Mouse (Mus musculus): ENCODE results near the gene Pknox1. TPM values are rescaled to one million over a fixed set of nuclear protein-coding genes. Genes with fewer than 3 reads are reported as not detected.

Pknox1 gene
- polyA plus RNA-seq, 1 experiment = 52.9 TPM

GRCm38 (mm10) chr17:31609895-31610294 lies 45.4 kb downstream of the Pknox1 start:
- 0 out of 2 replicates have a peak, but pooled peaks cover 2% of the 10 kb centered on the region for H3K36me3 ChIP-seq (ENCODE audit: control insufficient read depth, insufficient read depth, low read length, poor library complexity, severe bottlenecking)
- no peaks in the 10 kb centered on the region for H3K9me3 ChIP-seq (replicated peaks; ENCODE audit: control insufficient read depth, insufficient read depth, low read length, poor library complexity, severe bottlenecking)
- no peaks in the 10 kb centered on the region for H3K4me1 ChIP-seq (ENCODE audit: control insufficient read depth, insufficient read depth, low read length)
- no peaks in the 10 kb centered on the region for H3K27me3 ChIP-seq (ENCODE audit: control insufficient read depth, insufficient read depth, low read length, poor library complexity, severe bottlenecking)
- no peak for TF ChIP-seq EP300 (IDR thresholded peaks at IDR 0.05; ENCODE audit: insufficient read depth, low read depth, low read length)
- TF ChIP-seq POLR2A (IDR thresholded peaks at IDR 0.05; ENCODE audit: insufficient read depth, low read length) = no peak
- no peak for TF ChIP-seq CTCF (IDR thresholded peaks at IDR 0.05; ENCODE audit: low read depth, low read length)
- no peak overlapping the region for H3K4me3 ChIP-seq (ENCODE audit: low read depth, low read length)
- no peak overlapping the region for H3K9ac ChIP-seq (ENCODE audit: low read depth, poor library complexity, severe bottlenecking)
- H3K27ac ChIP-seq (ENCODE audit: insufficient read depth, low read length) = no peak overlapping the region

GRCm38 (mm10) chr17:31613086-31613755 lies 48.7 kb downstream of the Pknox1 start:
- no peaks in the 10 kb centered on the region for H3K9me3 ChIP-seq (replicated peaks; ENCODE audit: control insufficient read depth, insufficient read depth, low read length, poor library complexity, severe bottlenecking)
- no peaks in the 10 kb centered on the region for H3K27me3 ChIP-seq (ENCODE audit: control insufficient read depth, insufficient read depth, low read length, poor library complexity, severe bottlenecking)
- H3K4me1 ChIP-seq (ENCODE audit: control insufficient read depth, insufficient read depth, low read length) = no peaks in the 10 kb centered on the region
- no peaks in the 10 kb centered on the region for H3K36me3 ChIP-seq (ENCODE audit: control insufficient read depth, insufficient read depth, low read length, poor library complexity, severe bottlenecking)
- no peak overlapping the region for H3K9ac ChIP-seq (ENCODE audit: low read depth, poor library complexity, severe bottlenecking)
- TF ChIP-seq CTCF (IDR thresholded peaks at IDR 0.05; ENCODE audit: low read depth, low read length) (no peak), EP300 (IDR thresholded peaks at IDR 0.05; ENCODE audit: insufficient read depth, low read depth, low read length) (no peak), POLR2A (IDR thresholded peaks at IDR 0.05; ENCODE audit: insufficient read depth, low read length) (no peak)
- no peak overlapping the region for H3K4me3 ChIP-seq (ENCODE audit: low read depth, low read length)
- H3K27ac ChIP-seq (ENCODE audit: insufficient read depth, low read length) = no peak overlapping the region

GRCm38 (mm10) chr17:31623101-31623500 lies 58.6 kb downstream of the Pknox1 start:
- H3K36me3 ChIP-seq (ENCODE audit: control insufficient read depth, insufficient read depth, low read length, poor library complexity, severe bottlenecking) = no peaks in the 10 kb centered on the region
- no peak overlapping the region for H3K4me3 ChIP-seq (ENCODE audit: low read depth, low read length)
- H3K9ac ChIP-seq (ENCODE audit: low read depth, poor library complexity, severe bottlenecking) = no peak overlapping the region
- no peaks in the 10 kb centered on the region for H3K4me1 ChIP-seq (ENCODE audit: control insufficient read depth, insufficient read depth, low read length)
- TF ChIP-seq CTCF (IDR thresholded peaks at IDR 0.05; ENCODE audit: low read depth, low read length) (no peak), EP300 (IDR thresholded peaks at IDR 0.05; ENCODE audit: insufficient read depth, low read depth, low read length) (no peak), POLR2A (IDR thresholded peaks at IDR 0.05; ENCODE audit: insufficient read depth, low read length) (no peak)
- H3K27ac ChIP-seq (ENCODE audit: insufficient read depth, low read length) = no peak overlapping the region
- no peaks in the 10 kb centered on the region for H3K27me3 ChIP-seq (ENCODE audit: control insufficient read depth, insufficient read depth, low read length, poor library complexity, severe bottlenecking)
- H3K9me3 ChIP-seq (replicated peaks; ENCODE audit: control insufficient read depth, insufficient read depth, low read length, poor library complexity, severe bottlenecking) = no peaks in the 10 kb centered on the region

DNA sequence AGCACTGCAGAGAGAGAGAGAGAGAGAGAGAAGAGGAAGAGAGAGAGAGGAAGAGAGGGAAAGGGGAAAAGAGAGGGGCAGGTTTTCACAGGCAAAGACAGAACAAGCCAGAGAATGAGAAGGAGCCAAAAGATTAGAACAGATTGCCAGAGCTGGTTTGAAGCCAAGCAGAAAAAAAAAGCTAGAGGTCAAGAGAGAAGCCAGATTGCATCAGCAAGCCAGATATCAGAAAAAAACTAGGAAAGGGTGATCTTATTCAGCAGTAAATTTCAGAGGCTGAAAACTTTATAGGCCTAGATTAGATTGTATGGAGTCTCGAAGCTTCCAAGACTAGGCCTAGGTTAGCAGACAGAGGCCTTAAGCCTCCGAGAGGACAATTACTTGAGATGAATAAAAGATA lies 63.4 kb downstream of the Pknox1 start:
- Histone ChIP-seq H3K36me3 (ENCODE audit: control insufficient read depth, insufficient read depth, low read length, poor library complexity, severe bottlenecking) (no peaks in the 10 kb centered on the region), H3K4me3 (ENCODE audit: low read depth, low read length) (no peak overlapping the region), H3K27ac (ENCODE audit: insufficient read depth, low read length) (no peak overlapping the region), H3K27me3 (ENCODE audit: control insufficient read depth, insufficient read depth, low read length, poor library complexity, severe bottlenecking) (no peaks in the 10 kb centered on the region), H3K4me1 (ENCODE audit: control insufficient read depth, insufficient read depth, low read length) (no peaks in the 10 kb centered on the region), H3K9ac (ENCODE audit: low read depth, poor library complexity, severe bottlenecking) (no peak overlapping the region), H3K9me3 (replicated peaks; ENCODE audit: control insufficient read depth, insufficient read depth, low read length, poor library complexity, severe bottlenecking) (no peaks in the 10 kb centered on the region)
- TF ChIP-seq POLR2A (IDR thresholded peaks at IDR 0.05; ENCODE audit: insufficient read depth, low read length) = no peak
- no peak for TF ChIP-seq CTCF (IDR thresholded peaks at IDR 0.05; ENCODE audit: low read depth, low read length)
- no peak for TF ChIP-seq EP300 (IDR thresholded peaks at IDR 0.05; ENCODE audit: insufficient read depth, low read depth, low read length)

DNA sequence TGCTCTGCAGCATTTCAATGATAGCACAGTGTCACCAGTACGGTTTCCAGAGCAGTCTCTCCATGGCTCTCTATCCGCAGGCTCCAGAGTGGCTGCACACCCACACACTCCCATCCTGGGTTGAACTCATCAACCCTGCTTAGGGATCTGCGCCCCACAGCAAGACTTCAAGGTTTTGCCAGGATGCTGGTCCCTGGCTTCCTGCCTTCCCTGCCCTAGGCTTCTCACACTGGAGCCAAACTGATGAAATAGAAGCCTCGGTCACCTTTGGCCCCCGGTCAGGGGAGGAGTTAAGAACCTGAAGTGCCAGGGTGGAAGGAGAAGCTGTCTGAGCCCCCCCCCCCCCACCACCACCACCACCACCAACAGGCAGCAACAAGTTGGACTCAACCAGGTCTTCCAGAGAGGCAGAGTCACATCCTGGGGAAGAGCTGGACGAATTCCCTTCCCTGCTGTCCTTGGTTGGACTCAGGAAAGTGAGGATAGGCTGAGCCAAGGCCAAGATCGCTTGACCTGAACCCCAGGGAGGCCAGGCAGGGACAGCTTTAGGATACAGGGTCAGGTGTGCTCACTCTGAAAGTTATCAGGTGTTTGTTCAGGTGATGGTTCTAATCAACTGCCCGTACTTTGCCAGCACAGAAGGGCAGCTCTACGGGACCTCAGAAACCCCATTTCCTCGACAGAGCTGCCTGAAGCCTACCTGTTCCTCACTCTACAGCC lies 66.7 kb downstream of the Pknox1 start:
- TF ChIP-seq CTCF (IDR thresholded peaks at IDR 0.05; ENCODE audit: low read depth, low read length) = no peak
- no peak for TF ChIP-seq EP300 (IDR thresholded peaks at IDR 0.05; ENCODE audit: insufficient read depth, low read depth, low read length)
- TF ChIP-seq POLR2A (IDR thresholded peaks at IDR 0.05; ENCODE audit: insufficient read depth, low read length) = no peak

DNA sequence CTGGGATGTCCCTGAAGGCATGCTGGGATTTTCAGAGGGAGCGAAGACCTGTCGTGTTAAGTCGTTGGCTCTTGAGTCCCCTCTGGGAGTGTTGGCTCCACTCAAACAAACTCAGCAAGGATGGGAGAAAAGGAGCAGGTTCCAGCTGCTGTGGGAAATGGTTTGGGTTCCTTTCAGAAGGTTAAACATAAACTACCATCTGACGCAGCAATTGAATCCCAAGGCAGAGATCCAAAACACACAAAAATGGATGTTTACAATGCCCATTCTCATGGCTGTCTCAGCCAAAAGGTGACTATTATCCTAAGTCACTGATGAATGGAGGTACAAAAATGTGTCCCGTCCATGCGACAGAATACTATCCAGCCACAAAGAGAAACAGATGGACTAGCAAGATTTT lies 68.5 kb downstream of the Pknox1 start:
- Histone ChIP-seq H3K27me3 (ENCODE audit: control insufficient read depth, insufficient read depth, low read length, poor library complexity, severe bottlenecking) (no peaks in the 10 kb centered on the region), H3K9ac (ENCODE audit: low read depth, poor library complexity, severe bottlenecking) (no peak overlapping the region), H3K4me1 (ENCODE audit: control insufficient read depth, insufficient read depth, low read length) (no peaks in the 10 kb centered on the region), H3K9me3 (replicated peaks; ENCODE audit: control insufficient read depth, insufficient read depth, low read length, poor library complexity, severe bottlenecking) (no peaks in the 10 kb centered on the region), H3K27ac (ENCODE audit: insufficient read depth, low read length) (no peak overlapping the region), H3K4me3 (ENCODE audit: low read depth, low read length) (no peak overlapping the region), H3K36me3 (ENCODE audit: control insufficient read depth, insufficient read depth, low read length, poor library complexity, severe bottlenecking) (no peaks in the 10 kb centered on the region)
- TF ChIP-seq POLR2A (IDR thresholded peaks at IDR 0.05; ENCODE audit: insufficient read depth, low read length) = no peak
- no peak for TF ChIP-seq EP300 (IDR thresholded peaks at IDR 0.05; ENCODE audit: insufficient read depth, low read depth, low read length)
- no peak for TF ChIP-seq CTCF (IDR thresholded peaks at IDR 0.05; ENCODE audit: low read depth, low read length)

More for the DNA sequence above, 66.7 kb downstream of the Pknox1 start:
- Histone ChIP-seq H3K27ac (ENCODE audit: insufficient read depth, low read length) (no peak overlapping the region), H3K36me3 (ENCODE audit: control insufficient read depth, insufficient read depth, low read length, poor library complexity, severe bottlenecking) (no peaks in the 10 kb centered on the region), H3K9ac (ENCODE audit: low read depth, poor library complexity, severe bottlenecking) (no peak overlapping the region), H3K9me3 (replicated peaks; ENCODE audit: control insufficient read depth, insufficient read depth, low read length, poor library complexity, severe bottlenecking) (no peaks in the 10 kb centered on the region), H3K27me3 (ENCODE audit: control insufficient read depth, insufficient read depth, low read length, poor library complexity, severe bottlenecking) (no peaks in the 10 kb centered on the region), H3K4me1 (ENCODE audit: control insufficient read depth, insufficient read depth, low read length) (no peaks in the 10 kb centered on the region), H3K4me3 (ENCODE audit: low read depth, low read length) (no peak overlapping the region)
